Mouse (Mus musculus) left cerebral cortex, adult 8-10 months (tissue): ENCODE results near the gene Cx3cr1. TPM values are rescaled to one million over a fixed set of nuclear protein-coding genes. Genes with fewer than 3 reads are reported as not detected.

ENCODE experiments used
- DNase-seq, 2 experiments: peaks; one replicate each; pipeline ENCODE4 v3.0.0; 2022; ENCODE audit warnings: low spot score in 2 of 2
- total RNA-seq, 4 experiments: library from RNA; stranded (reverse); gene quantifications; 2 replicates each; pipeline ENCODE4 v1.2.4; 2022

Cx3cr1 gene
- total RNA-seq, 4 experiments from 2014 or later, result 33.1 to 69.0 (median 47.4) TPM

DNA sequence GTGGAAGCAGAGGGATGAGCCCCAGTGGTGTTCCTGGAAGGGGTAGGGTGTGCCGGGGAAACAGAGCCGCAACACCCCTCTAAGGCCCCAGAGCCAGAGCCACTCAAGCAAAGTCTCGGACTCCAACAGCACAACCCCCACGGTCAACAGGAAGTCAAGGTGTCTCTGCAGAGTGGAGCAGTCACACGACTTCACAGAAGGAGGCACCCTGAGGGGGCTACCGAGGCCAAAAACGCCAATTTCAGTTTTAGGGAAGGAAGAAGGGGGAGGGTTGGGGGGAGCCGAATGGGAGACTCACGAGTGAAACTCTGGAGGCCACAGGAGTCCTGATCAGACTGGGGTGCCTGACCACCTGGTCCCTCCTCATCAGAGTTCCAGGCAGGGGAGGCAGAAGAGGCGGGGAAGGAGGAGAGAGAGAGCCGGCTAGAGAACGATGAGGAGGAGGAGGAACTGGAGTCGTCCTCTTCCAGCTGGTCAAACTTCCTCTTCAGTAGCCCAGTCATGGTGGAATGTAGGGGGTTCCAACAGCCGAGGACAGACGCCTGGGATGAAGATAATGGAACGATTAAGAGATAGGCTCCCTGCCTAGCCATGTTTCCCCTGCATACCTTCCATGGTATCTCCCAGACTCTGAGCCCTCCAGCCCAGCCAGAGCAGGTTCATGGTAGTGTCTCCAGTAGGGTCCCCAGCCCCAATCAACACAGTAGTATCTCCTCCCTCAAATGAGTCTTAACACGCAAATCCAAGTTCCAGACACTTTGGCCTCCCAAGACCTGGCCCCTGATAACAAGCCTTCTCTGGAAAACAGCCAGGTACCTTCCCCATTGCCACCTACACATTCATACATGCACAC lies 92.7 kb downstream of the Cx3cr1 start:
- DNase-seq, result no peak

DNA sequence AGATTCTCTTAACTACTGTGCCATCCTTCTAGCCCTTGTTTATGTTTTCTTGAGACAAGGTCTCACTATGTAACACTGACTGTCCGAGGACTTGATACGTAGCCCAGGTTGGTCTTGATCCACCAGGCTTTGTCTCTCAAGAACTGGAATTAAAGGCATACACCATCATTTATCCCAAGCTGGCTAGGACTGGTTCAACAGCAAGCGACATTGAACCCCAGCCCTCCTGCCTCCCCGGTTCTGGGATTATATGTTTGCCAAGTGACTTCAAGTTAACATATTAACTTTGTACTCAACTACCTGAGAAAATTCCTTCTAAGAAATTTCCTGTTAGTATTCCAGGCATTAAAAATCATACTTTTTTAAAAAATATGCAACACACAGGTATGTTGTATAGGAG lies 94.4 kb downstream of the Cx3cr1 start:
- DNase-seq, result no peak

DNA sequence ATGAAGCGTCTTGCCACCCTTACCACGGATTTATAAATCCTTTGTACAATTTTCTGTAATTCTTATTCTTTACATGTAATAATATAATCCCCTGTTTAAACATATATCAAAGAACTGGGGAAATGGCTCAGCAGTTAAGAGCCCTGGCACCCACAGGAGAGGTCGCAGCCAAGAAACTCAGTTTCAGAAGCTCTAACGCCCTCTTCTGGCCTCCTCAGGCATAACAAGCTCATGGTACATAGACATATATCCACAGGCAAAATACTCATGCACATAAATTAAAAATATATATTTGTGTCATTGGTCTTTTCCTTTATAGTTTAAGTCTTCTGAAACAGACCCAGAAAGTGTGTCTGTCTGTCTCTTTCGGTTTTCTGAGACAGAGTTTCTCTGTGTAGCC lies 95.1 kb downstream of the Cx3cr1 start:
- no peak for DNase-seq

DNA sequence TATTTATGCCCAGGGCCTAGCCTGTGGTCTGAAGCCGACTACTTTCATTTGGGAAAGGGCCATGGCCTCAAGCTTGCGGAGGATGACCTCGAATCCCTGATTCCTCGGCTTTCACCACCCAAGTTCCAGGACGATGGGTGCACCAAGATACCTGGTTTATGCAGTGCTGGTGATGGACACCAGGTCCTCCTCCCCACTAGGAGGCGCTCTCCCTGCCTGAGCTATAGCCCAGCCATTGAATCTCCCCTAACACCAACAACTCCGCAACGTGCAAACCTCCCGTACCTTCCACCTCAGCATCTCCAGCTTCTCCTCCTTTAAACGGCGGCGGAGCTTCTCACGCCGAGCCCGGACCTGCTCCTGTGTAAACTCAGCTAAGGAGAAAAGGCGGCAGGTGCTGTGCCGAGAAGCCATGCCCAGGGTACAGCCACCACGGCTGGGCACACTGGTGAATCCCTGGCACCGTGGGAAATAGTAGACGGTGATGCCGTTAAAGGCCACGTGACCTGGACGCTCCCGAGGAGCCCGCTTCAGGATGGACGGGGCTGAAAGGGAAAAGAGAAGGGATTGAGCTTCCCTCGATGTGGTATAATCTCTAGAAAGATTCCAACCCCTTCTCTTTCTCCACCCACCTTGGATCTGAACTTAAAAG lies 95.7 kb downstream of the Cx3cr1 start:
- no peak for DNase-seq

DNA sequence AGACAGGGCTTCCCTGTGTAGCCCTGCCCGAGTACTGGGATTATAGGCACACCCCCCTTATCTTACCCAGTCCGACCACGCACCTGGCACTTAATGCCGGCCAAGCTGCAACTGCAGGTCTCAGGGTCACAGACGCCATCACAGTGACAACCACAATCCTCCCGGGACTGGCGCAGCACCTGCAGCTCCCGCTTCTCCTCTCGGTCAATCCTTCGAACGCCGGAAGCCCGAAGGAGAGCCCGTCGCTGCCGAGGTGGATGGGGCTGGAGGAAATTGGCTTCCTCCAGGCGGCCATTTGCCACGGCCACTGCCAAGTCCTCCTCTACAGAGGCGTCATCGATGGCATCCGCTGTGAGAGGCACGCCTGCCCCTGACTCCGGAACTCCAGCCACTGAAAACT lies 96.4 kb downstream of the Cx3cr1 start:
- no peak for DNase-seq

DNA sequence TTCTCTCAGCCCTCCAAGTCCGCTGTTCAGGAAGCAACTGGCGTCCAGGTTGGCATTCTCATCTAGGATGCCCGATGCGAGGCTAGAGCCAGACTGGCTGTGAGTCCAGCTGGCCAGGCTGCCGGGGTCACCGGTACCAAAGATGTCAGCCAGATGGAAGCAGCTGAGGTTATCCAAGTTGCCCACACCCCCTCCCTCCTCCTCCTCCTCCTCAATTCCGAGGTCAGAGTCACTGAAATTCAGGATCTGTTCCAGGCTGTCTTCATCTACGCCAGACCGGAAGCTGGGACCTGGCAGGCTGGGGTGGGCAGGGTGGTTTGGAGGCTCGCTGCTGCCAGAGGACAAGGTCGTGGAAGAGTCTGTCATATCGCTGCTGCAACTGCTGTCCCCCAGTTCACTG lies 97.1 kb downstream of the Cx3cr1 start:
- no peak for DNase-seq

DNA sequence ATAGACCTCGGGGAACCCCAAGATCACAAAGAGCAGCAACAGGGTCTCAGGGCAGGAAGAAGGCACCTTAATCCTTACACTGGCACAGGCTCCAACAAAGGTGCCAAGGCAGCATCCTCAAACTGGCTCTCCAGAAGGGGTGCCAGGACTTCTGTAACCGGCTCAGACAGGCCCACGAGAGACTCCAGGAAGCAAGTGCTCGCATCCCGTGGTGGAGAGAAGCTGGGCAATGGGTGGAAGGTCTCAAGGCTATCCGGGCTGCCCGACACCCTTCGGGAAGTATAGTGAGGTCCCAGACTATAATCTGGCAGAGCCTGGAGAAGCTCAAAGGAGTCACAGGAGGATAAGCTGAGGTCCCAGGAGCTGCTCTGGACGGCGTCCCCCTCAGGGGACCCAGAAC lies 97.5 kb downstream of the Cx3cr1 start:
- no peak for DNase-seq

DNA sequence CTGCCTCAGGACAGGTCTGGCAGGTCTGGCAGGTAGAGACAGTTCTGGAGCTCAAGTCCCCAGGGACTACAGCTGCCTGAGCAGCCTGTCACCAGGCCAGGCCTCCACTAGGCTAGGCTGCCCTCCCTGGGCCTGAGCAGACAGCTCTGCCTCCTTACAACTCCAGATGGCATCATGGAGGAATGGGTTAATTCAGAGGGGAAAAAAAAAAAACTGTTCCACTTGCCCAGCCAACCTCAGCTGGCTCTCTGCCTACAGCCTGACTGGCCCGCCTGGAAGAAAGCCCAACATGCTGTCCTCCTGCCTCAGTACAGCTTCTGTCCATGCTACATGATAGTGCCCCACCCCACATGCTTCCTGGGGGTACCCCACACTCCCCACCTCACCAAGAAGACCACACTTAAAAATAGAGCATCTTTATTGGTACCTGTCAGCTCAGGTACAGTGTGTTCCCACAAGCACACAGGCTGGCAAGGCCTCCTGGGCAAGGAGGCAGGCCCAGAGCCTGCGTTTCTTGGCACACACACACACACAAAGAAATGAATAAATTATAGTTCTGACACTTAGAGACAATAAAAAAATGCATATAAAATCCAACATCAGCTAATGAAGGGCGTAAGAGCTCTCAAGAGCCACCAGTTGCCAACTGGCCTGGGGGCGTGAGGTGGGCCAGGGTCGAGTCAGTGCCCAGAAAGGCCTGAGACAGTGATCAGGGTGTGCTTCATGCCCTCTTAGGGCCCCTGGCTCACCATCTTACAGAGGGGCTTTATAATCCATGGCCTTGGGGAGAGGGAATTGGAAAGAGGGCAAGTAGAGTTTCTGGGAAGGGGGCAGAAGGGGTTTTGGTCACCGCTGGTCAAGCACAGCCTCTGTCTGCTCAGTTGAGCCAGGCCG lies 98.7 kb downstream of the Cx3cr1 start:
- no peak for DNase-seq

DNA sequence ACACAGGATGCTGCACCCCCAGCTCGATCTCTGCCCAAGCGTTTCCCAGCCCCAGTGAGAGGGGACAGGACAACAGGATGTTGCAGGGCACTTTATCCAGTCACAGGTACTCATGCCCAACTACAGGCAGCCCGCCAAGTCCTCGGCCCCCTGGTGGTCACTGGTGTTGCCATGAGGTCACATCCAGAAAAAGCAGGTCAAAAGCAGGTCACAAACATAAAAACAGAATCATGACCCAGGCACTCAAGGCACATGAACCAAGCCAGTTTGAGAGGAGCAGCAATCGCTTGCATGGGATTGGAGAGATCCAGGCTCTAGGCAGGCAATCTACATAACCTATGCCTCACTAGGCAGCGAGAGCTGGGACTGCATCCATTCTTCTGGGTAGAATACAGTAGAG lies 99.5 kb downstream of the Cx3cr1 start:
- no peak for DNase-seq

DNA sequence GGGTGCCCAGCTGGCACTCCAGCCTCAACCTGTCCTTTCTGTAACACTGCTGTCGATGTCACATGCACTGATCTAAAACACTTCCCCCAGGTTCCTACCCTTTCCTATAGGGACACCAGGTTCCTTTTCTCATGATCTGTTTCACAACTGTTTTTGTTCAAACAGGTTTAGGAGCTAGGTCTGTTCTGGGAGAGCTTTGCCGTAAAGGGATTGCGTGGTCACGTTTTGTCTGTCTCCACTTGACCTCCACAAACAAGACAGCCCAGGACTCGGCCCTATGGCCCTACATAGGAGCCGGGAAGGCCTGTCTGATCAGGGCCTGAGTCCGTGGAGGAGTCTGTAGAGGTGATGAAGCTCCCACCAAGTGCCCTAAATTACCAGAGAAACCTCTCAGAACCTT lies 99.9 kb downstream of the Cx3cr1 start:
- DNase-seq, result no peak

DNA sequence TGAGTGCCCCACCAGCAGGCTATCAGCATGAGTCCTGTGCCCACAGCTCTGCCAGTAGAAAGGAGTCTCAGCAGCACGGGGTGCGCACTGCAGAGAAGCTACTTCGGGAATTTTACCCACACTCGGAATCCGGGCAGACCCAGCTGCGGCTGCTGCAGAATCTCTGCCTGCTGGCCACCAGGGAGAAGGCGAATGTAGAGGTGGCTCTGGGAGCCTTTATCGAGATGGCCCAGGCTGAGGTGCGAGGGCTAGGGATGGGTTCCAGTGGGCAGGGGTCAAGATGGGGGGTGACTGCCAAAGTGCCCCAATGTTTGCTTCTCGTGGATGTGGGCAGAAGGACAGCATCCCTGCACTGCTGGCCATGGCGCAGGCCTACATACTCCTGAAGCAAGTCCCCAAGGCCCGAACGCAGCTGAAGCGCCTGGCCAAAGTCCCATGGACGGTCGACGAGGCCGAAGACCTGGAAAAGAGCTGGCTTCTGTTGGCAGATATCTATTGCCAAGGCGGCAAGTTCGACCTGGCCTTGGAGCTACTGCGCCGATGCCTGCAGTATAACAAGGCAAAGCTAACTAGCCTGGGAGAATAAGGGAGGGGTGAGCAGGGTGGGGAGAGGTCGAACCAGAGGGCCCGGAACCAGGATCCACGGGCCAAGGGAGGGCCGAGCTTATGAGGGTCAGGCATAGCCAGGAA lies 103.3 kb downstream of the Cx3cr1 start:
- no peak for DNase-seq

DNA sequence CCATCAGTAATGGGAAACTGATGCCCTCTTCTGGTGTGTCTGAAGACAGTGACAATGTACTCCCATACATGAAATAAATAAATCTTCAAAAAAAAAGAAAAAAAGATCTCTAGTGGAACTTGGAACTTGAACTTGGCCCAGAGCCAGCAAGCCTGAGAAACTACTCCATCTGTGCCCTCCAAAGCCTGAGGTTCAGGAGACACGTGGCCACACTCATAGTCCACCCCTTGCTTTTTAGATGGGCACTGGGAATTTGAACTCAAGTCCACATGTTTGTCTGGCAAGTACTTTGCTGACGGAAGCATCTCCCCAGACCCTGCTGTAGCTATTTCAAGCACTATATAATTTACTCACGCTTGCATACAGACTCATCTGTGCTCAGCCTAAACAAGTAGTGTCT lies 104.5 kb downstream of the Cx3cr1 start:
- no peak for DNase-seq

DNA sequence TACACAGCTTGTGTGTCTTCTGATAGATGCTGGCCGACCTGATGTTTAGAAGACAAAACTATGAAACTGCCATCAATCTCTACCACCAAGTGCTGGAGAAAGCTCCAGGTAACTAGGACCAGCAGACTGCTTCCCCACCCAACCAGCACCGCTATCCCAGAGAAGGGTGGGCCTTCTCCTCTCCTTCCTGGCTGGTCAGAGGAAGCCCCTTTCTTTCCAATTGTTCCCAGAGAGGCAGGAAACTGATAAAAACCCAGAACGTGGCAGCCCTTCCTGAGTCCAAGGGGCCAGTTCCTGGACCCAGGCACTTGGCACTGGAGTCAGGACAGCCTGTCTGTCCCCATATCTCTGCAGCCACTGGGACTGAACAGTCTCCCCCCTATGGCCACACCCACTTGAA lies 105.5 kb downstream of the Cx3cr1 start:
- DNase-seq, result no peak

DNA sequence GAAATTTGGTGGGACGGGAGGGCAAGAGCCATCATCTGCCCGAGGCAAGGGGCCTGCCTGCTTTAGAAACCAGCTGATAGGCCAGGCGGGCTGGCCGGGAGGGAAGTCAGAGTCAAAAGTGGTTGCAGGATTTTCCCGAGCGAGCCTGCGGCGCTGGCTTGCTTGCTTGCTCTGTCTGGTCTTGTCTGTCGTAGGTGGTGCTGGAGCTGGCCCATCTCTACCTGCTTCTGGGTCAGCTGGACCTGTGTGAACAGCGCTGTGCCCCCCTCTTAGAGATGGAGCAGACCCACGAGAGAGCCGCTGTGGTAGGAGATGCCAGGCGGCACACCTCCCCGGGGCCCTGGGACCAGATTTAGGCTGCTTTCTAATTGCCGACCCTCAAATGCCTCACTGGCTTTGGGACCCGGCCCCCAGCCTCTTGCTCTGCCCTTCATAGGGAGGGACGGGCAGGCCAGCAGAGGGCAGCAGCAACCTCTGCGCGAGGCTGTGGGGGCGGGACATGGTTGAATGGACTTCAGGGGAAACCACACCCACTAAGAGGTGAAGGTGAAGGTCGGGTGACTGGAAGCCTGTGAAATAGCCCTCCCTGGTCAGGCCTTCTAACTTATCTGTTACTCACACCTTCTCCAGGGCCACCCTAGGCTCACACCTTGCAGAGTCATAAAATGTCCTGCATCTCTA lies 106.6 kb downstream of the Cx3cr1 start:
- DNase-seq, result no peak

DNA sequence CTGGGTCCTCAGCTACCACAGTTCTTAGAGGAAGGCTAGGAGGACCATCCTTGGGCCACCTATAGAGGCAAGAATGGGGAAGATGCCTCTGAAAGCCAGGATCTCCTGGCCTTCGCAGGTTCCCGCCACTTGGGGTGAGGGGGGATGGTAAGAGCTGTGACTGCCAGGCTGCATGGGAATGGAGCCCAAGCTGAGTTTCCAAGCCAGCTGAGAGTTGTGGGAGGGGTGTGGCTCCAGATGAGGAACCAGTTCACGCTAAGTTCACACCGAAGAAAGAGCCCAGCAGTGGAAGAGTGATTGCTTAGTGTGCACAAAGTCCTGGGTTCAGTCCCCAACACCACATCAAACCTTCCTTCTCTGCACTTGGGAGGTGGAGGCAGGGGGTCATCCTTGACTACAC lies 107.5 kb downstream of the Cx3cr1 start:
- DNase-seq, result no peak

DNA sequence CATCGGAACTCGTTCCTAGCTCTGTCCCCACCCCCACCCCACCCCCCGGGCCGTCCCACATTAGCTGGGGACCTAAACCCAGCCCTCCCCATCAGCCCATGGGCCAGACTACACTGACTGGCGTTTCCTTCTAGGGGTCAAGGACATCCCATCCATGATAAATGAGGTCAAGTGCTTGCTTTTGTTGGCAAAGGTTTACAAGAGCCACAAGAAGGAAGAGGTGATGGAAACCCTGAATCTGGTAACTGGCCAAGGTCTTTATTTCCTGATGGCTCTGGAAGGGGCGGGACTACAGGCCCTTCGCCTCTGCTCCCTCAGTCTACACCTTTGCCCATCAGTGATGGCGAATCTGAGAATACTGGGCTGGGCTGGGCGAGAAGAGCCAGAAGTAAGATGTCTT lies 110.8 kb downstream of the Cx3cr1 start:
- no peak for DNase-seq

DNA sequence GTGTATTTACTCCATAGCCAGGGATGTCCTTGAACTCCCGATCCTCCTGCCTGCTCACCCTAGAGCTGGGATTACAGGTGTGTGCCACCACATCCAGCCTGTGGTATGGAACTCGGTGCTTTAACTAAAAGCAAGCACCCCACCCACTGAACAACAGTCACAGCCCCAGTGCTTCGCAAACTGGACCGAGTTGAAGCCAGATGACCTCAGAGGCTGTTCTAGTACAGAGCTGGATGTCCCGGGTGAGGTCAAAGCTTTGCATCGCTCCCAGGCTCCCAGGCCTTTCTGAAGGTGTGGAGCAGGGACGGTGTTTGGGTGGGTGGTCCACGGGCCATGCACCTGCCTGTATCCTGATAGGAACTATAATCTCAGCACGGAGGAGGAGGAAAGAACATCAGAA lies 118.3 kb downstream of the Cx3cr1 start:
- no peak for DNase-seq

DNA sequence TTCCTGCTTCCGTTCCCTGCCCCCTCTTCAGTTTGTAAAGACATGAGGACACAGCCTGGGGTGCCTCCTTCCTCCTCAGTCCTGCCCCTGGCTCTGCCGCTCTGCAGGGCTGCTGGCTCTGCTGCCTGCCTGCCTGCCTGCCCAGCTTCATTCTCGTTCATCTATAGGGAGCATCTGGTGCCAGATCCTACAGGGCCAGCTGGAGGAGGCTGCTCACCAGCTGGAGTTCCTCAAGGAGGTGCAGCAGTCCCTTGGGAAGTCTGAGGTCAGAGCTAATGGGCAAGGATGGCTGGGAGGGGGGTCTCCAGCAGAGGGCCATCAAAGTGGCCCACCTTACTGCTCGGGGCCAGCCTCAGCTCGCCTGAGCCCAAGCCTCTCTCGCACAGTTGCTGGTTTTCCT lies 119.2 kb downstream of the Cx3cr1 start:
- DNase-seq, result no peak

DNA sequence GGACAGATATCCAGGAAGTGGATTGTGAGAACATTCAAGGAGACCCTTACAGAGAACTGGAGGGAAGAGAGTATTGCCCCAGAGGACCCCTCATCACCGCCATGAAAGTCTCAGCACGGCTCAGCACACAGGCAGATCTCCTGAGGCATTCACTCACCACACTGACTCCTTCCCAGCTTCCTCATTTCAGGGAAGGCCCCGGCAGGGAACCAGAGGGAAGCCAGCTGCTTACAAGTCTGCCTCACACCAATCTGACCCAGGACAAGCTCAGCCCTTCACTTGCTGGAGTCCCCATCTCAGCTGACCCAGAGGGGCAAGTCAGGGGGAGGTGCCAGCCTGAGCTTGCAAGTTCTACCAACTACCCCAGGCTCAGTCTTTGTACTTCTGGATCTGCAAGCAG lies 120.9 kb downstream of the Cx3cr1 start:
- no peak for DNase-seq

DNA sequence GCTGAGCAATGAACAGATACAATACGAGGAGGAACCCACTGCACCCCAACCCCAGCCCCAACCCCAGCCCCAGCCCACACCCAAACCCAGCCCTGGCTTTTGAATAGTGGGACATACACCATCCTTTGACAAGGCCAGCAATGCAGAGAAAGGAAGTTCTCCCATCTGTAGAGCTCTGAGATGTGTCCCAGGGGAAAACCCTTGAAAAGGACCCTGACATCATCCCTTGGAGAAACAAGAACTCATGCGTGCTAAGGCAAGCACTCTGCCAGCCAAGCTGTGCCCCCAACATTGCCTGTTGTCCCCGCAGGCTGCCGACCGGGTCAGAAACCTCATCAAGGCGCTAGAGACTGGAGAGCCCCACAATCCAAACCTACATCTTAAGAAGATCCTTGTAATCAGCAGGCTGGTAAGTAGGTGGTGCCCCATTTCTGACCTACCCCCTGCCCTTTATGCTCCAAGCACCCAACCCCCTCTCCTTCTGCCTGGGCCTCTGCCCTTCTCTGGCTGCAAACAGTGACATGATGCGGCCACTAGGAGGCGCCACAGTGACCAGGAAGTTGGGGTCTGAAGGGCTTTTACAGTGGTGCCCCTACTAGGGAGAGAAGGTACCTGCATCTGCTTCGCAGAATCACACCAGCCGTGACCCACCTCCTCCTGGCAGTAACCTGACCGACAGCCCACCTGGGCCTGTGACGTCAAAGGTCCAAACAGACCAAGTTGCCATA lies 124.3 kb downstream of the Cx3cr1 start:
- no peak for DNase-seq
